Mouse (Mus musculus): Measurements from ENCODE around the gene Mup21.
A peak's percentile ranks its signal among the peaks of the same experiment; 100 is the strongest.
"Not testable (repeated sequence)": the region's sequence is repeated elsewhere in the genome, so short reads cannot be mapped to it uniquely, and the experiment has no call there.

Gene Mup21

DNA sequence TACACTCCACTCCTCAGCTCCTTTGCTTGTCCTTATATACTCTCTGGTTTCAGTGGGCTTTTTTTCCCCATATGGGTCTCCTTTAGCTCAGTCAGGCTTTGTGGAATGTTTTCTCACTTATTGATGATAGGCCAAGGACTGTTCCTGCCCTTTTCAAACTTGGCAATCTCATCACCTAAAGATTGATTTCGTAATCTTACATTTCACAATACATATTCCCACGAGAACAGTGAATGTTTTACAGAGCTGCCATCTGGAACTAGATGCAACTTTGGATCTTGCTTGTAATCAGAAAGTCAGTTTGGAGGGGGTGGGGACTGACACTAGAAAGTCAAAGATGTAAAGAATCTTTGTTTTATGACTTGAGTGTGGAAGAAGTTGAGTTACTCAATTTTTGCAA lies at the start of gene Mup21:
TSS of gene Mup21 (minus strand) at position 53 of the 400 bp plus-strand sequence.
- DNase-seq (ENCODE audit: low spot score): no peak

- no peak for DNase-seq (ENCODE audit: low spot score)
Observed at GRCm38 (mm10) chr4:62199923-62200529, 49.4 kb upstream of the Mup21 start.

GRCm38 (mm10) chr4:62188778-62189177 lies 38.1 kb upstream of the Mup21 start:
- no peak for DNase-seq (ENCODE audit: low spot score)

- DNase-seq (ENCODE audit: low spot score): peak; percentile 44
Observed at GRCm38 (mm10) chr4:62177282-62177681, 26.6 kb upstream of the Mup21 start.

- DNase-seq (ENCODE audit: low spot score): no peak
Observed at GRCm38 (mm10) chr4:62174471-62174870, 23.8 kb upstream of the Mup21 start.

GRCm38 (mm10) chr4:62167636-62168035 lies 17.0 kb upstream of the Mup21 start:
- DNase-seq (ENCODE audit: low spot score): not testable (repeated sequence)

GRCm38 (mm10) chr4:62158401-62158800 lies 7.7 kb upstream of the Mup21 start:
- DNase-seq (ENCODE audit: low spot score): no peak

- peak; percentile 62 for DNase-seq (ENCODE audit: low spot score)
Observed at GRCm38 (mm10) chr4:62133706-62134105, 17.0 kb downstream of the Mup21 start.

DNA sequence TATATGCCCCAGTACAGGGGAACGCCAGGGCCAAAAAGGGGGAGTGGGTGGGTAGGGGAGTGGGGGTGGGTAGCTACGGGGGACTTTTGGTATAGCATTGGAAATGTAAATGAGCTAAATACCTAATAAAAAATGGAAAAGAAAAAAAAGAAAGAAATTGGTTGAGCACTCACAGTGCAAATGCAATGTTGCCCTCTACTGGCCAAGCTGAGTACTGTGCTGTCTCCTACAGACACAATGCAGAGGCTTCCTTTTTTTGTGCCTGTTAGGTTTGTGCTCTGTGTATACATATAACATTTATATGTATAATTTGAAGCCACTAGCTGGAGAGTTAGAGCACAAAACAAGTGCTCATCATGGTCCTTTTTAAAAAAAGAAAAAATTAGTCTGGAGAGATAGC lies 47.3 kb downstream of the Mup21 start:
- peak; percentile 45 for DNase-seq (ENCODE audit: low spot score)

All from testis, postnatal 10 days (tissue).